Mouse (Mus musculus) right cerebral cortex, postnatal 4 days (tissue): ENCODE data around the gene Brf1.

Experiments
- DNase-seq: peaks from one replicate; pipeline ENCODE4 v3.0.0-alpha.2; 2022

The Brf1 gene

GRCm38 (mm10) chr12:113016976-113017375 lies 16.5 kb upstream of the Brf1 start:
- no peak for DNase-seq

GRCm38 (mm10) chr12:113015956-113016355 lies 15.5 kb upstream of the Brf1 start:
- no peak for DNase-seq

- DNase-seq = peak; percentile 25
These were observed 14.4 kb upstream of the Brf1 start for GRCm38 (mm10) chr12:113014561-113015556.

- peak; percentile 95 for DNase-seq
These were observed 13.4 kb upstream of the Brf1 start, which contains the start of gene Pacs2 for GRCm38 (mm10) chr12:113013604-113014558. Pacs2 (plus strand) TSS chr12:113014508.

- DNase-seq = peak; percentile 16
These were observed 12.6 kb upstream of the Brf1 start for GRCm38 (mm10) chr12:113013021-113013491.

GRCm38 (mm10) chr12:113012443-113012842 lies 11.9 kb upstream of the Brf1 start:
- no peak for DNase-seq

GRCm38 (mm10) chr12:113011702-113012360 lies 11.3 kb upstream of the Brf1 start:
- DNase-seq = no peak

- DNase-seq = peak; percentile 34
These were observed 4.5 kb upstream of the Brf1 start for GRCm38 (mm10) chr12:113004993-113005392.

- DNase-seq = no peak
These were observed 3.5 kb upstream of the Brf1 start for GRCm38 (mm10) chr12:113004011-113004410.

- DNase-seq = no peak
These were observed 2.2 kb upstream of the Brf1 start for GRCm38 (mm10) chr12:113002667-113003066.

GRCm38 (mm10) chr12:113001133-113001474 lies 600 bp upstream of the Brf1 start:
- DNase-seq = no peak

GRCm38 (mm10) chr12:112999569-113000293 lies 773 bp downstream of the Brf1 start:
- DNase-seq = no peak

- no peak for DNase-seq
These were observed 6.4 kb downstream of the Brf1 start for GRCm38 (mm10) chr12:112994153-112994552.

GRCm38 (mm10) chr12:112991444-112991843 lies 9.1 kb downstream of the Brf1 start:
- DNase-seq = no peak

GRCm38 (mm10) chr12:112990706-112991405 lies 9.6 kb downstream of the Brf1 start:
- no peak for DNase-seq

- DNase-seq = peak; percentile 32
These were observed 12.6 kb downstream of the Brf1 start for GRCm38 (mm10) chr12:112987877-112988276.

- DNase-seq = no peak
These were observed 15.2 kb downstream of the Brf1 start for GRCm38 (mm10) chr12:112985346-112985745.

GRCm38 (mm10) chr12:112982031-112982430 lies 18.5 kb downstream of the Brf1 start:
- DNase-seq = no peak

GRCm38 (mm10) chr12:112977156-112977555 lies 23.3 kb downstream of the Brf1 start:
- DNase-seq = no peak

GRCm38 (mm10) chr12:112976371-112977073 lies 24.0 kb downstream of the Brf1 start, which contains the start of gene Btbd6:
Btbd6 (plus strand) TSS chr12:112976482.
- DNase-seq = peak; percentile 90
